Mouse (Mus musculus) left cerebral cortex, adult 8-10 months (tissue): ENCODE measurements around the gene Ttc1. TPM values are rescaled to one million over a fixed set of nuclear protein-coding genes. Genes with fewer than 3 reads are reported as not detected.

Experiments used
- DNase-seq, 2 experiments: peaks; one replicate each; pipeline ENCODE4 v3.0.0; 2022; ENCODE audit warnings: low spot score in 2 of 2
- total RNA-seq, 4 experiments: library from RNA; stranded (reverse); gene quantifications; 2 replicates each; pipeline ENCODE4 v1.2.4; 2022

Gene Ttc1
- 10 to 100 TPM; 57.2 to 71.1 (median 66.3) TPM for total RNA-seq

DNA sequence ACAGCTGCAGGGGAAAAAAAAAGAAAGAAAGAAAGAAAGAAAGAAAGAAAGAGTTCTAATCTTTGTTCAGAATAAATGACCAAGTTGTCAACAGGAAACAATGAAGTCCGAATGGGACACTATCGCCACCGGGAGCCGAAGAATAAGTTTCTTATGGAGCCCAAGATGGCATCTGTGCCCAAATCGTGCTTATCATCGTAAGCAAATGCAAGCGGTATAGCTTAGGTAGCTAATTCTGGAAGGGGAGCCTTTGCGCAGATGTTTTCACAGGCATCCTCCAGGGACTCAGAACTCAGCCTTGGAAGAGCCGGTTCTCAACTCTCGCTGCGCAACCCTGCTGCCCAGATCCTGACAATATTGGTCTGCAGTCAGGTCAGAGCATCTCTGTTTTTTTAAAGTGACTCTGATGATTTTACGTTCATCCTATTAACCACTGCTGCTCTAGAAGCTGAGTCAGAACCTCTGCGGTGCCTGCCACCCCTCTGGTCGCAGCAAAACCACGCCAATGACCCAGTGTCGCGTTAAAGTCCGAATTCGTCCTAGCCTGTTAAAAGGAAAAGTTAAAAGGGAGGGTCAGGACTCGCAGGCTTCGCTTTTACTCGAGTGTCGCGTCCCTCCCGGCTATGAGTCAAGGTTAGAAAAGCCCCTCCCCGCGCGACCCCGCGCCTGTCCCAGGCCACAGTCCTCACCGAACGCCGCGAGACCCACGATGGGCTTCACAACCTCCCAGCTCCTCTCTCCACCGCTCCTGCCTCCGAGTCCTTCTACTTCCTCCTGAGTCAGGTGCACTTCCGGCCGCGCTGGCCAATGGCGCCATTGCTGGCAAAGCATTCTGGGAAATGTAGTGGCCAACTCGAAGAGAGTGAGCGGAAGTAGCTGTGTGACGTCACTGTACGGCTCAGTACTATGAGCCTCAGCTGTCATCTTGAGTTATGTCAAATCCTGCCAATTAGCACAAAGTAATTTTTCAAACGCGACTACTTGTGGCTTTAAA lies at the start of gene Ttc1:
Ttc1 (minus strand) TSS at position 776 of the 994 bp plus-strand sequence.
- DNase-seq: peak; percentile 86 to 96

- no peak for DNase-seq
Measured at GRCm38 (mm10) chr11:43795992-43796391, 48.2 kb upstream of the Ttc1 start.

GRCm38 (mm10) chr11:43790446-43790845 lies 42.6 kb upstream of the Ttc1 start:
- no peak for DNase-seq

GRCm38 (mm10) chr11:43783772-43784171 lies 36.0 kb upstream of the Ttc1 start:
- DNase-seq: peak; percentile 36 to 65

DNA sequence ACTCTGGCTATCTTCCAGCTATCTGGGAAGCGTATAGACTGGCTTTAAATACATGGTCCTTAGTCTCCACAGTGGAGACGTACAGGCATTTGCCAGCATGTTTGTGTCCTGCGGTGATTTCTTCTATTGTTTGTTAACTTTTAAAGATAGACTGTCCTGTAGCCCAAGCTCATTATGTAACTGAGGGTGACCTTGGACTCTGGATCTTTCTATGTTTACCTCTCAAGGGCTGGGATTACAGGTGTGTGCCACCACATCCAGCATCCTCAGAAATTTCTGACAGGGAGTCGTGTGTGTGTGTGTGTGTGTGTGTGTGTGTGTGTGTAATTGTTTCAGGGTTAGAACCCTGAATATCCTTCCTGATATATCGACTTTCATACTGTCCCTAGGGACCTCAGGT lies 35.3 kb upstream of the Ttc1 start:
- DNase-seq: no peak

- DNase-seq: no peak
Measured at GRCm38 (mm10) chr11:43779551-43779950, 31.7 kb upstream of the Ttc1 start.

GRCm38 (mm10) chr11:43776324-43776694 lies 28.5 kb upstream of the Ttc1 start:
- DNase-seq: no peak

DNA sequence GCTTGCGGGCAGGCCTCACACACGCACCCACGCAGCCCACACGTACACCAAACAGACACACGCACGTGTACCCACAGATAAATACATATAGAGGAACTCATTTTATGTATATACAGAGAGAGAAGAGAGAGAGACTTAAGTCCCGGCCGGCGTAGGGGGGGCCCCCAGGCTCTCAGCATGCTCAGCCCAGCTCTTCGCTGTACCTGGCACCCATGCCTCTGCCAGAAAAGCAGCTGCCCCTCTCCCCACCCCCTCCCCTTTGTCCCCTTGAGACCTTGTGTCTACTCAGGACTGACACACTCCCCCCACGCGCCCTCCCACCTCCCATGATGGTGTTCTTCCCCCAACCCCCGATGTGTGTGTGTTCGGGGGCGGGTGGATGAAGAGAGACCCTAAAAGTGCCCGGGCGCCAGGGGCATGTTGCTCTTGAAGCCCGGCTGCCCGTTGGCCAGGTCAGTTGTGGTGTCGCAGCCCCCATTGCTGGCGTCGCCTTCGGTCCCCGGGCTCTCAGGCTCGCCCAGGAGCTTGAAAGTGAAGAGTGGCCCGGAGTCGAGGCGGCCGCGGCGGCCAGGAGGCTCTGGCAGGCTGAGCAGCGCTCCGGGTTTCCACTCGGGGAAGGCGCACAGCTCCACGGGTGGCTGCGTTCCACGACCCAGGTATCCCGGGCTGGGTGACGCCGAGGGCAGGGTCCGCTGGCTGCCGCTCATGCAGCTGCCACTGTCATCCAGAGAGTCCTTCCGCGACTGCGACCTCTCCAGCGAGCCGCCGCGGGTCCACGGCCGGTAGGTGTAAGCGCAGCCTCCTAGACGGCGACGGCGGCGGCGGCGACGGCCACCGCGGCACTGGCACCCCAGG lies 27.9 kb upstream of the Ttc1 start:
- no peak for DNase-seq

GRCm38 (mm10) chr11:43773725-43774124 lies 25.9 kb upstream of the Ttc1 start:
- DNase-seq: no peak

DNA sequence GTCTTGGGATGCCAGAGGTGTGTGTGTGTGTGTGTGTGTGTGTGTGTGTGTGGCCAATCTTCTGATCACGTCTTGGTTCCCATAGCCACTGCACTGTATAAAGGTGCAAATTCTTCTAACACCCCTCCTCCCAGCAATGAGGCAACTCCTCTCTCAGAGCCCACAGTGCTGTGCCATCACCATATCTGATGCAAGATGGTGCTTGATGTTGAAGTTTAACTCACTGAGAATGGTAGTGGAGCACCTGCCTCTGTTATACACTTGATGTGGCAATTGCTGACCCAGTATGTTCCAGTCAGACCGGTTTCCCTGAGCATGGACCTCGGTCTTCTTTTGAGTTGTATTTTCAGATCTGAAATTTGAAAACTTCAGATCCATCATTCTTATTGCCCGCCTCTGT lies 22.3 kb upstream of the Ttc1 start:
- no peak for DNase-seq

GRCm38 (mm10) chr11:43767749-43768148 lies 19.9 kb upstream of the Ttc1 start:
- no peak for DNase-seq

DNA sequence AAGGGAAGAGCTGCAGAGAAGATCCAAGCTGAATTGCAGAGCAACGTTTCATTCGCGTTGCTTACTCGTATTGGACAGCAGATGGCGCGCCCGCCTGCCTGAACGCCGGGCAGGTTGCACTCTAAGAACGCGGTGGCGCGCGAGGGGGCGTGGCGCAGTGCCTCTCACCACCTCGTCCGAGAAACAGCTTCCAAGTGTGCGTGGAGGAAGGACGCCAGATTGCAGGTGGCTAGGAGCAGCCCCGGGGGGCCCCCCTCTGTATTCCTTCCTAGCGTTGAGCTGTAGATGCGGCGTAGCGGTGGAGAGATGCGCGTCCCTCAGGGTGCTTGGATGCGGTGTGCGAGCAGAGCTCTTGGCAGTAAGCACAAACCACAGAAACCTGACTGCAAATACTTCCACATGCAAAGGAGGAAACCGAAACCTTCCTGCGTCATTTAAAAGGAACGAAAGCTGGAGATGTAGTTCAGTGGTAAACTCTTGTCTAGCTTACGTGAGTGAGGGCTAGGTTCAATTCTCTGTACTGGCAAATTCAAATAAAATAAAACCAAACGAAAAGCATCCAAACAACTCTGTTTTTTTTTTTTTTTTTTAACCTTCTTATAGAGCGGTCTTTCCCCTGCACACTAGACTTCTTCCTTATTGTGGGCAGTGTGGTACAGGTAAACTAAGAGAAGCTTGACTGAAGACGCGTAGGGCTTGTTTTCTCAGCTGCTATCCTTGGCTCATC lies 19.3 kb upstream of the Ttc1 start:
- peak; percentile 59 to 65 for DNase-seq

DNA sequence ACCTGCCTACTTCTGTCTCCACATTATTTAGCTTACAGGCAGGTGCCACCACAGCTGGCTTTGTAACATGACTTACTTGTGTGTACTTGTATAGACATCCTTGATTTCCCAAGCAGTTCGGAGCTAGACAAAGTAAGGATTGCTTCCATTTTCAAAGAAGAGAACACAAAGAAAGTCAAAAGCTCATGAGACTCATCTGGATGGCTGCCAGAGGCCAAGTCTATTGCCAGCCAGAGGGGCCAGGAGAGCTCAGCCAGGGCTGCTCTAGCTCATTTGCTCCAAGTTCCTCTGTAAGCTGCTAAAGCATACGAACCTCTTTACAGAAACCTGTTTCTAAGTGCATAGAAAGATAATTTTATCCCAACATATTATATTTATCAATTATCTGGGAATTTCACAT lies 10.6 kb upstream of the Ttc1 start:
- DNase-seq: no peak

GRCm38 (mm10) chr11:43755411-43755810 lies 7.6 kb upstream of the Ttc1 start:
- no peak for DNase-seq

DNA sequence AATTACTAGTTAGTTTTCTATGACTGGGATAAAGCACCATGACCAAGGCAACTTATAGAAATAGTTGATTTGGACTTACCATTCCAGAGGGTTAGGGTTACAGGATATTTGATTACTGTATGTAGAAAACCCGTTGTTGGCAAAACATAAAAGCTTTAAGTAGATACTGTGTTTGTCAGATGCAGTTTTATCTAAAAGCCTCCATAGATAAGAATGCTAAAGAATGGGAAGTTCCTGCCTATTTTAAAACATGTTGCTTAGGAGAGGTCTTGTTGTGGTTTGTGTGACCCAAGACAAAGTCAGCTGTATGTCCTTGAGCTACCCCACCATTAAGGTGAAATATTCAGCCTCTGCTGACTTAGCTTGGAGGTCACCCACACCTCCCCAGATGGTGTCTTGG lies 6.8 kb upstream of the Ttc1 start:
- no peak for DNase-seq

DNA sequence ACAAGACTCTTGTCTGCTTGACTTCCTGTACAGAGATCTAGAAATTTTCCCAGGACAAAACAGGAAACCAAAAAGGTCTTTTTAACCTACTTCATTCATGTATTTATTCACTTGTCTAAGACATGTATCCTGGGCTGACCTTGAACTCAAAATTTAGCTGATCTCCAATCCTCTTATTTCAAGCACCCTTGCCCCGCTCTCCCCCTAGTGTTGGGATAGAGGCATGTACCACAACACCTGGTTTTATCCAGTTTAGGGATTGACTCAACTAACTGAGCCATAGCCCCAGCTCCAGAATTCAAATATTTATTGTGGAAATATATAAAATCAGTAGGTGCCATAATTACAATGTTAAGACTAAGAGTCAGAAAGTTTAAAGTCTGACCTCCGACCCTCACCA lies 3.7 kb upstream of the Ttc1 start:
- no peak for DNase-seq

GRCm38 (mm10) chr11:43728737-43729301 lies 19.0 kb downstream of the Ttc1 start:
- no peak for DNase-seq

DNA sequence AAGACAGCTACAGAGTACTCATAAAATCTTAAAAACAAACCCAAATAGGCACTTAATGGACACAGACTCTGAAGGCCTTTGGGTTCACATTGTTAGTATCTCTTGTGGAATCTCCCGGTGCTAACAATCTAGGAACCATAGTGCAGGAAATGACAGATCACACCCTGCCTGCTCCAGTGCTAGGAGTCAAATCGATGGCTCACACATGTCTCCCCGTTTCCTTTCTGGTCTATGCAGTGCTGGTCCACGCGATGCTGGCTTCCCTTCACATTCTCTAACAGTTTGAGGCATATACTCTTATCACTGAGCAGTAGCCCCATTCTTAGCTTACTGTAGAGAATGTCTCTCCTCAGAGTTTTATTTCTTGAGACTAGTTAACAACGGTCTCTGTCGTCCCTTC lies 20.0 kb downstream of the Ttc1 start:
- DNase-seq: no peak

DNA sequence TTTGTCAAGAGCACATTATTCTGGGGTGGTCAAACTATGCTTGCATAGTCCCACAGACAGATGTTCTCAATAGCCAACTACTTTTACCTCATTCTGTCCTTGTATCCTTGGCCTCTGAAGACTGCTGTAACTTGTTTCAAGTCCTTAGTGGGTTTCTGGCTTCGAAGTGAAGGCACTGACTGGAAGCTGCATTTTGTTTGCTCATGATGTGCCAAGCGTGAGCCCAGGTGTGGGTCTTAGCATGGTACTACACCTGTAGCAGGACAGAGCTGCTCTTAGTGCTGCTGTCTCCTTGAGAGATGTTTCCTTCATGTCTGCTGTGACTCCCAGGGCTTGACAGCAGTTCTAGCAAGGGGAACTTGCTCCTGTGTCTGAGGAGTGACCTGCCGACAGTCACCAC lies 24.4 kb downstream of the Ttc1 start:
- no peak for DNase-seq

DNA sequence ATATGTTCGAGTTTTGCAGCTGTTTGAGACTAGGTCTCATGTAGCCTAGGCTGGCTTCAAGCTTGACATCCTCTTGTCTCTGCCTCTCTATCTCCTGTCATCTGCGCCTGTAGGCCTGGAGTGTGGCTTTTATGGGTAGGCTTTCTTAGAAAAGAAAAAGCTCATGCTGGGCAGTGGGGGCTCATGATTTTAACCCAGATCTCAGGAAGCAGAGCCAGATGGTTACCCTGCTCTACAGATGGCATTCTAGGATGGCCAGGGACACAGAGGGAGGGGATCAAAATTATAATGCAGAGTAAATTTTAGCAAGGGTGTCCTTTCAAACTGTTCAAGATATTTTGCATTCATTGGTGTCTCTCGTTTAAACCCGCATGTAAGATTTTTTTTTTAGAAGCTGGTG lies 35.6 kb downstream of the Ttc1 start:
- no peak for DNase-seq

- no peak for DNase-seq
Measured at GRCm38 (mm10) chr11:43708409-43708808, 39.4 kb downstream of the Ttc1 start.
